Mouse (Mus musculus): ENCODE measurements around the gene Serpinb7.

Serpinb7 gene

DNA sequence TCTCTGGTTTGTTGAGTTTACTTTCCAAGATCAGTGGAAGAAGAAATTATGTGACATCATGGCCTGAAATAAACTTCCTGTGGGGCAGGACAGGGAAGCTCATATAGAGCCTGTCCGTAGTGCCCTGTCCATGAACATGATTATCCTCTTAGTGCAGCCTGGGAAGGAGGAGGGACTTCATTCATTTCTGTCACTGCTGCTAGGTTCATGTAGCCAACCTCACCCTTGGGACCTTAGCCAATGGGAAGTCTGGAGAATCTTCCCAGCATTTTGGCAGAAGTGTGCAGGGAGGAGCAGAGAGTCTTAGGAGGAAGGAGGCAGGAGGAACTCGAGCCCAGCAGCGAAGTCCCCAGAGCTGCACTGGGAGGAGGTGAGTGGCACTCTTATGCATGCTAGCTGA, at the start of gene Serpinb7:
TSS of gene Serpinb7 (plus strand) at position 301 of the 400 bp plus-strand sequence.
- DNase-seq (ENCODE audit: low read depth, low spot score), result no peak

GRCm38 (mm10) chr1:107350392-107350791, 49.1 kb upstream of the Serpinb7 start:
- no peak for DNase-seq (ENCODE audit: low read depth, low spot score)

DNA sequence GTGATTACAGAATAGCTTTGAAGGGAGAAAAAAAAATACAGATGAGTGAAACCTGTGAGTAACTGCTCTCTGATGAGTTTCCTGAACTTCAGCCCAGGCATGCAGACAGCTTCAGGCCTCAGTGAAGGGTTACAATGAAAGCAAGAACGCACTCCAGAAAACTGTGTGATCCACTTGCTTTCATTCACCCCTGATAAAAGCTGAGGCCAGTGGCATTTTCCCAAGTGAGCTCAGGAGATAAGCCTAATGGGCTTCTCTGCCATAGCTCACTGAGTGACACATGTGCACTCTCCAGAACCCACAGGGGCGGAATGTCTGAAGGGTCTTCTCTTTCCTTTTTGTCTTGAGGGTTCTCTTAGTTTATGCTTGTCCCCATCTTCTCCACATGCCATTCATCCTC, 48.3 kb upstream of the Serpinb7 start:
- no peak for DNase-seq (ENCODE audit: low read depth, low spot score)

DNA sequence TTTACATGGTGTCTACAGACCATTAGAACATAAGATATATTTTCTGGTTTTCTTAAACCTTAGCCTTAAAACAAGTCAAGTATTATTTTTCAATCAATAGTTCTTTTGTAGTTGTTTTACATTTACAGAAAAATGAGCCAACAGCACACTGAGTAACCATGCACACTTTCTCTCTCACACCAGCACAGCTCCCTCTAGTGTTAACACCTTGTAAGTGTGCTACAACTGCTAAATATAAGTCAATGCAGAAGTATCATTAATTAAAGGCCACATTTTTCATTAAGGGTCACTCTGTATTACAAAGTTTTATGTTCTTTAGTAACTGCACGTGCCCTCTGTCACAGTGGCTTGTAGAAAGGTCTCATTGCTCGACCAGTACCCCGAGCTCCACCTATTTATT, 46.4 kb upstream of the Serpinb7 start:
- peak; percentile 28 for DNase-seq (ENCODE audit: low read depth, low spot score)

- no peak for DNase-seq (ENCODE audit: low read depth, low spot score)
Measured at GRCm38 (mm10) chr1:107360898-107361297, 38.6 kb upstream of the Serpinb7 start, which contains the start of gene Serpinb11. TSS of gene Serpinb11 (plus strand) at chr1:107361198.

GRCm38 (mm10) chr1:107365973-107366372, 33.5 kb upstream of the Serpinb7 start:
- DNase-seq (ENCODE audit: low read depth, low spot score), result no peak

DNA sequence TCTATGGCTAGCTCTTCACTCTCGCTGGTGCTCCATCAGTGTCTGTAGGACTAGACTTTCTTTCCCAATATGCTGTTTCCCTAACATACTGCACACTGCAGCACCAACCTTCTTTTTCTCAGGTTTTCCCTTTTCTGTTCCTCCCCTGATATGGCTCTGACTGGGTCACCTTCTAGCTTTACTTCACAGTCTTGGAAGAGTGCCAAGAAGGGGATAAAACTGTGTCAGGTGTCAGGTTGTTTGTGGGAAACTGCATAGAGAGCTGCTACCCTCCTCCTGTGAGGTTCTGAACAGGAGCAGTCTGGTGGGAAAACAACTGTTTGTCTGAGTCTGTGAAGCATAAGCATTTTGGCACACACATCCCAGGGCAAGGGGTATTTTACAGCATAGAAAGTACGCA, 30.5 kb upstream of the Serpinb7 start:
- no peak for DNase-seq (ENCODE audit: low read depth, low spot score)

DNA sequence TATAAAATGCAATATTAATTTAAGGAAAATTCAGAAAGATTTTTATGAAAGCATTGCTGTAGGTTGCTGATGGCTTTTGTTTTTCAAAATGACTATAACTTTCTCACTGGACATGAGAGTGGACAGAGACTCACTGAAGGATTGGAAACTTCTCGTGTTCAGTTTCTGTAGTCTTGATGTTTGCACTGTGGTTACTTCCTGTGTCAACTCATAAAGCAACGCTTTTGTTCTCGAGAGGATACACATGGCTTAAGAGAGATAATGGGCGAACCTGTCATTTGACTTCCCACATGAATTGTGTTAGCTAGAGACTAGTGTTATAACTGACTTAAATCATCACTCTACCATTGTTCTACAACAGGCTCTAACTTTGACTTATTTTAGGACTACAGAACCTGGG, 22.5 kb upstream of the Serpinb7 start:
- no peak for DNase-seq (ENCODE audit: low read depth, low spot score)

DNA sequence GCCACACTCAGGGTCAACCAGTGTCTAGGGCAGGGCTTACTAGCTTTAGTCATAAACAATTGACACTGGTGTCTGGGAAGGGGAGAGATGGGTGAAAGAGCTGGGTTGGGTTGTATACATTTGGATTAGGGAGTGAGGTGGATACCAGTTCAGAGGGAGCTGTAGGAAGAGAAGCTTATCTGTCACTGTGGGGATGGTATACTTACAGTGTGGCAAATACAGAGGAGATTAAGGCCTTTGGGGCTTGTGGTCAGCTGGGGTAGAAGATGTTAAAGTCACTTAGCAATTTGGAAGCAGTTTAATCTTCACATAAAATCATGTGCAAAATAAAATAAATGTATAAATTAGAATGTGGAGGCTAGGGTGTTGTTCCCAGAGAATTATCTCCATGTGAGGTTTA, 21.1 kb upstream of the Serpinb7 start:
- no peak for DNase-seq (ENCODE audit: low read depth, low spot score)

DNA sequence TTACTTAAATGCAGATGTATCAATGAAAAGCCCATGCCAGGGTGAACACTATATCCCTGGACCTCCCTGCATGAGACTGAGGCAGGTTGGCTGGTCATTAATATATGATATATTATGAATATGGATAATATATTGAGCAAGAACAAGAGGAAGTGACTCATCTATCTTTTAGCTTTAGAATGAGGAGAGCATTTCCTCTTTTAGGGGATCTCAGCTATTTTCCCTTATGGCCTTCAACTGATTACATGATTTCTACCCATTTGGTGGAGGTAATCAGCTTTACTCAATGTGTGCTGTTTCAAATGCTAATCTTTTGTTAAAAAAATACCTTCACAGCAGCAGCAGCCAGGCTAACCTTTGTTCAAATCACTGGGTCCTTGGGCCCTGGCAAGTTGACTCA, 18.0 kb upstream of the Serpinb7 start:
- no peak for DNase-seq (ENCODE audit: low read depth, low spot score)

DNA sequence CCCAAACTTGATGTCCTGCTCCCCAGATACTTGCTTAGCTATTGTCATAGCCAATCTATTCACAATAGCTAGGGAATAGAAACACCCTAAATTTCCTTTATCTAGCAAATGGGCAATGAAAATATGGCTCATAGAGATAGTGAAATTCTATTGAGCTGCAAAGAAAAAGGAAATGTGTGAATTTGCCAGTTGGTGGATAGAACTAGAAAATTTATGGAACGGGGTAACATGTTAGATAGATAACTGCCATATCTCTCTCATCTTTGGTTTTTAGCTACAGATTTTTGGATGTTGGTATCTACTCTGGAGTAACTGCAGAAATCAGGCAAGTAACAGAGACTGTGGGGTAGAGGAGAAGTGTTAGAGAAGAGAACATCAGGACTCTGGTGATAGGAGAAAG, 17.1 kb upstream of the Serpinb7 start:
- no peak for DNase-seq (ENCODE audit: low read depth, low spot score)

DNA sequence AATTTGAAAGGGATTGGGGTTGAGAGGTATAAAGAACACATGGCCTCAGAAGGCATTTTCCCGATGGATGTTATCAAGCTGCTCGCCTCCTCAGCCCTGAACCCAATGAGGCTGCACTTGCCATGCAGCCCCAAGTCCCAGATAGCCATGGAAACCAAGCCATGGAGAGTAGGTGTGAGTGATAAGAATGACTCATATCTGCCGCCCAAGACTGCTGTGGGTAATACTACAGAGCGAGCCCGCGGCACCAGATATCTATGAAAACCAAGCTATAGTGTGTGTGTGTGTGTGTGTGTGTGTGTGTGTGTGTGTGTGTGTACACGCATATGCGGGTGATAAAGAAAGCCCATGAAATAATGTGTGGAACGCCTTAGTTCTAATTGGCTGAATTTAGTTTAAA, 14.9 kb upstream of the Serpinb7 start:
- DNase-seq (ENCODE audit: low read depth, low spot score), result peak; percentile 5

- no peak for DNase-seq (ENCODE audit: low read depth, low spot score)
Measured at GRCm38 (mm10) chr1:107389753-107390152, 9.7 kb upstream of the Serpinb7 start.

DNA sequence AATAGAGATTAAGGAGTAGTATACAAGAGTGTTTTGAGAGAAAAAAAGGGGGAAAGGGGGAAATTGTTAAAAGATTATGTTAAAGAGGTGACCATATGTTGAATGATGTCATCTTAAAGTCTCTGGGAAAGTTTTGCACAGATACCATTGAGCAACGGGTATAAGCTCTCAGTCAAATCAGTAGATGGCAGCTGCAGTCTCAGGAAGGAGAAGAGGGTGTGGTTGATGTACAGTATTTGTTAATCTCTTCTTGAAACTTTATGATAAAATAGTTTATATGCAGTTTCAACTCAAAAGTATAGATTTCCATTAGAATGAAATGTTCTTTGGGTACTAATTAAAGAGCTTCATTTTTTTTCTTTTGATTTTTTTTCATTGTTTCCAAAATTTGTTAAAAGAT, 2.0 kb upstream of the Serpinb7 start:
- DNase-seq (ENCODE audit: low read depth, low spot score), result no peak

DNA sequence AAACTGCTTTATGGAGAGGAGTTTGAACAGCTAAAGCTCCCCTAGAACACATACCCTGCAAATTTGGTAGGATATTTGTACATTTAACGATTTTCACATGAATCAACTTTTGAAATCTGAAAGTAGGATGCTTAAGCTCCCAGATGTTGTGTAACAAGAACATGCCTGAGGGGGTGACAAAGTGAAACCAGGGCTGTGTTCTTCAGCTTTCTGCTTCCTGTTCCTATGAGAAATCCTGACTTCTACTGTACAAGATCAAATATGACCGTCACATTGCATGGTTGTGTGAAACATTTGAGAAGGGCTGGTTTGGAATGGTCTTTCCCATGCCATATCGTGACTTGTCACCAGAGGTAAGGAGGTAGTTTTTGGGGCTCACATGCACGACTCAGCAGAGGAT, 2.6 kb downstream of the Serpinb7 start:
- DNase-seq (ENCODE audit: low read depth, low spot score), result no peak

GRCm38 (mm10) chr1:107414650-107415049, 15.2 kb downstream of the Serpinb7 start:
- no peak for DNase-seq (ENCODE audit: low read depth, low spot score)

DNA sequence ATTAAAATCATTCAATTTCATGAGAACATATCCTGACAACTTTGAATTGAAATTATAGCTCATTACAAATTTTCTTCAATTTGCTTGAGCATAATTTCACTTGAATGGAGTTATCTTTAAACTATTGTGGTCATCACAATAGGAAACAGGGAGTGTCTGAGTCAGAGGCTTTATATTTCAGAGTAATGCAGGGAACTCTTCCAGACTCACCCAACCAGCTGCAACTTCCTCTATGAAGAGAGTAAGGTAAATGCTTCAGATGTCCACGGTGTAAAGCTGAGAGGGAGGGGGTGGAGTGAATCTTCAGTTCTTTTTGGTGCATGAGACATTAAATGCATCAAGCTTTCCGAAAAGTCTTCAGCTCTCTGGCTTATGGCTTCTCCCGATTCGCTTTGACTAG, 23.0 kb downstream of the Serpinb7 start:
- no peak for DNase-seq (ENCODE audit: low read depth, low spot score)

- DNase-seq (ENCODE audit: low read depth, low spot score), result no peak
Measured at GRCm38 (mm10) chr1:107431253-107431652, 31.8 kb downstream of the Serpinb7 start.

DNA sequence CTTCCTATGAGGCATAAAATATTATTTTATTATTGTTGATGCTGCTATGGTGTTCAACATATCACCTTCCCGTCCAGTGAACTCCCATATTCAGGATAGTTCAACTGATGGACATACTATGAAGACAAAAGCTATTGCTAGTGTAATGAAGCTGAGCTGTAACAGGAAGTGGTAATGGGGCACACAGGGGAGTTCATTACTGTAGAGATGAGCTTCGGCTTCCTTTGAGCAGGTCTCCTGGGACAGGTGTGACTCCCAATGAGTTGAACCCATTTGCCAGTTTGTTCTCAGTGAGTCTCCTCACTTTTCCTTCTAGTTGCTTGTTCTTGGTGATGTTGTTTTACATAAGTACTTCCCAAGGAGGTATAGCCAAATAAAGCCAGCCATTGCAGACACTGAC, 36.1 kb downstream of the Serpinb7 start:
- no peak for DNase-seq (ENCODE audit: low read depth, low spot score)

DNA sequence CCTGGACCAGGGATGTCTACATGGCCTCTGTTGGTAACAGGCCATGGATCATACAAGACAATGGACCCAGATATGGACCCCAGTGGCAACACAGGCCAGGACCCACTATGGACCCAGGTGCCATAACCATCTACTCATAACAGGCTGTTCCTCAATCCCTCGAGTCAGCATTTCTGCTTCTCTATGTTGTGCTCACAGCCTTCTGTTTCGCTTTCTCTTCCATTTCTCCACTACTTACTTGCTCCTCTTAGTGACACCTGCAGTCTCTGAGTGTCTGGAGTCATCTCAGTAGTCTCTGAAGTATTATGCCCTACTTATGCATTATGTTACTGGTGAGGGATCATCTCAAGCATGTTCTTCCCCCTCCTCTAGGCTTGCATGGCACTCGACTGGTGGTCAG, 40.0 kb downstream of the Serpinb7 start:
- DNase-seq (ENCODE audit: low read depth, low spot score), result no peak

GRCm38 (mm10) chr1:107445352-107445751, 45.9 kb downstream of the Serpinb7 start:
- no peak for DNase-seq (ENCODE audit: low read depth, low spot score)

- no peak for DNase-seq (ENCODE audit: low read depth, low spot score)
Measured at GRCm38 (mm10) chr1:107447228-107447931, 47.9 kb downstream of the Serpinb7 start.

GRCm38 (mm10) chr1:107479909-107480308, 80.5 kb downstream of the Serpinb7 start:
- no peak for DNase-seq (ENCODE audit: low read depth, low spot score)

GRCm38 (mm10) chr1:107481452-107481851, 82.0 kb downstream of the Serpinb7 start:
- peak; percentile 70 for DNase-seq (ENCODE audit: low read depth, low spot score)

Measured in R1 (cell line).